Mouse (Mus musculus) embryonic facial prominence, embryonic 14.5 days (tissue): ENCODE data around the gene Uox. TPM values are rescaled to one million over a fixed set of nuclear protein-coding genes. Genes with fewer than 3 reads are reported as not detected.

Experiments used
- ATAC-seq: fragments of 200-750 bp; cut with Nextera tagmentation; 2 replicates; pipeline ENCODE4 v1.8.0; 2017; ENCODE audit warnings: low read depth, moderate number of reproducible peaks, moderate TSS enrichment
- DNase-seq: peaks from one replicate; pipeline ENCODE4 v3.0.0-alpha.2; 2015; ENCODE audit warnings: low spot score
- H3K27ac ChIP-seq: fragments of 300-500 bp; sonication (generic); replicated peaks from 2 replicates; pipeline ENCODE4 v1.5.1; 2014; ENCODE audit warnings: low read depth, mild to moderate bottlenecking, low read length, moderate library complexity
- H3K27me3 ChIP-seq: fragments of 300-500 bp; sonication (generic); replicated peaks from 2 replicates; pipeline ENCODE4 v1.6.1; 2014; ENCODE audit warnings: low read length; ENCODE audit not compliant: control insufficient read depth, insufficient read depth
- H3K36me3 ChIP-seq: fragments of 300-500 bp; sonication (generic); 2 replicates; pipeline ENCODE4 v1.6.1; 2014; ENCODE audit warnings: low read length, mixed read lengths; ENCODE audit not compliant: control insufficient read depth, insufficient read depth
- H3K4me1 ChIP-seq: fragments of 300-500 bp; sonication (generic); 2 replicates; pipeline ENCODE4 v1.6.1; 2014; ENCODE audit warnings: antibody characterized with exemption, low read length; ENCODE audit not compliant: control insufficient read depth, insufficient read depth
- H3K4me2 ChIP-seq: fragments of 300-500 bp; sonication (generic); 2 replicates; pipeline ENCODE4 v1.6.1; 2014; ENCODE audit warnings: low read depth, mild to moderate bottlenecking, low read length, moderate library complexity, mixed read lengths
- H3K4me3 ChIP-seq: fragments of 300-500 bp; sonication (generic); 2 replicates; pipeline ENCODE4 v1.5.1; 2014; ENCODE audit warnings: low read depth, mild to moderate bottlenecking, low read length
- H3K9ac ChIP-seq: fragments of 300-500 bp; sonication (generic); 2 replicates; pipeline ENCODE4 v1.6.1; 2014; ENCODE audit warnings: low read depth, mild to moderate bottlenecking, low read length, moderate library complexity, mixed read lengths
- H3K9me3 ChIP-seq: fragments of 300-500 bp; sonication (generic); 2 replicates; pipeline ENCODE4 v1.6.1; 2016; ENCODE audit warnings: low read length; ENCODE audit not compliant: control insufficient read depth
- WGBS: fragments of 180-500 bp; shearing (Covaris S2); extraction: QIAGEN DNeasy Blood & Tissue Kit; methylation state at CpG from one replicate; pipeline ENCODE4 v1.1.7; 2014; 5-methylcytosine and 5-hydroxymethylcytosine counted together
- polyA plus RNA-seq: library from polyadenylated mRNA; unstranded; fragments of >200 nt; fragmentation: Nextera tagmentation; extraction: Ambion mirVana; gene quantifications from 2 replicates; pipeline ENCODE4 v1.2.1, GENCODE M21; 2014

The Uox gene
- 0.17 and 0.85 TPM in 2 replicates for polyA plus RNA-seq

GRCm38 (mm10) chr3:146570148-146570782 lies at the start of gene Uox:
Gene Uox, plus strand, starts transcription at chr3:146570426.
- no peak within 1 kb of the TSS for H3K27ac ChIP-seq
- DNase-seq (no peak), ATAC-seq (no peak)
- H3K4me3 ChIP-seq: no peak within 1 kb of the TSS
- no peaks in the 10 kb centered on the region for H3K4me1 ChIP-seq
- no peaks in the 10 kb centered on the region for H3K27me3 ChIP-seq
- no peak within 1 kb of the TSS for H3K4me2 ChIP-seq
- no peaks in the 10 kb centered on the region for H3K9me3 ChIP-seq
- H3K9ac ChIP-seq: no peak within 1 kb of the TSS
- WGBS: 83% methylated on average over 10 of the region's 10 CpGs
- H3K36me3 ChIP-seq: no peaks in the 10 kb centered on the region

GRCm38 (mm10) chr3:146520798-146521651 lies 49.2 kb upstream of the Uox start, which contains the start of gene Rpf1:
Gene Rpf1, minus strand, starts transcription at chr3:146521429.
- H3K27me3 ChIP-seq: no peaks in the 10 kb centered on the region
- peaks cover 20% of the 10 kb centered on the region for H3K36me3 ChIP-seq
- WGBS: under 1% methylated on average over 46 of the region's 82 CpGs
- H3K4me1 ChIP-seq: no peaks in the 10 kb centered on the region
- H3K9me3 ChIP-seq: no peaks in the 10 kb centered on the region
- DNase-seq: peak; percentile 97
- H3K9ac ChIP-seq: peak within 1 kb of the TSS; percentile 94
- peak within 1 kb of the TSS; percentile 73 for H3K4me2 ChIP-seq
- H3K27ac ChIP-seq: peak within 1 kb of the TSS; percentile 97
- peak; percentile 98 for ATAC-seq
- peak within 1 kb of the TSS; percentile 93 for H3K4me3 ChIP-seq

GRCm38 (mm10) chr3:146521652-146522020 lies 48.6 kb upstream of the Uox start:
- Histone ChIP-seq H3K9ac (peak overlapping the region; percentile 94), H3K36me3 (peaks cover 20% of the 10 kb centered on the region), H3K4me2 (peak overlapping the region; percentile 73), H3K27me3 (no peaks in the 10 kb centered on the region), H3K4me1 (no peaks in the 10 kb centered on the region), H3K4me3 (peak overlapping the region; percentile 93), H3K9me3 (no peaks in the 10 kb centered on the region), H3K27ac (peak overlapping the region; percentile 97)
- WGBS: 13% methylated on average over 8 of the region's 8 CpGs
- DNase-seq (no peak), ATAC-seq (peak; percentile 12; the same call in 1 of the 2 replicates)

- no peaks in the 10 kb centered on the region for H3K36me3 ChIP-seq
- DNase-seq (no peak), ATAC-seq (no peak)
- no peak overlapping the region for H3K4me2 ChIP-seq
- WGBS: 47% methylated on average over 2 of the region's 2 CpGs
- no peaks in the 10 kb centered on the region for H3K27me3 ChIP-seq
- no peak overlapping the region for H3K9ac ChIP-seq
- no peaks in the 10 kb centered on the region for H3K9me3 ChIP-seq
- no peak overlapping the region for H3K27ac ChIP-seq
- no peaks in the 10 kb centered on the region for H3K4me1 ChIP-seq
- H3K4me3 ChIP-seq: no peak overlapping the region
Measured at GRCm38 (mm10) chr3:146528335-146528734, 41.9 kb upstream of the Uox start.

- WGBS: 63% methylated on average over 6 of the region's 6 CpGs
- H3K27me3 ChIP-seq: no peaks in the 10 kb centered on the region
- no peaks in the 10 kb centered on the region for H3K9me3 ChIP-seq
- H3K9ac ChIP-seq: no peak overlapping the region
- H3K36me3 ChIP-seq: no peaks in the 10 kb centered on the region
- no peak overlapping the region for H3K27ac ChIP-seq
- no peak overlapping the region for H3K4me2 ChIP-seq
- H3K4me3 ChIP-seq: no peak overlapping the region
- no peaks in the 10 kb centered on the region for H3K4me1 ChIP-seq
- no peak for ATAC-seq
- no peak for DNase-seq
Measured at GRCm38 (mm10) chr3:146534986-146535385, 35.2 kb upstream of the Uox start.

GRCm38 (mm10) chr3:146540521-146541273 lies 29.5 kb upstream of the Uox start:
- 78% methylated on average over 4 of the region's 4 CpGs for WGBS

GRCm38 (mm10) chr3:146543632-146544031 lies 26.6 kb upstream of the Uox start:
- Histone ChIP-seq H3K27me3 (no peaks in the 10 kb centered on the region), H3K4me3 (no peak overlapping the region), H3K9me3 (0 out of 2 replicates have a peak, but pooled peaks cover 6% of the 10 kb centered on the region), H3K36me3 (no peaks in the 10 kb centered on the region), H3K4me1 (no peaks in the 10 kb centered on the region), H3K27ac (no peak overlapping the region), H3K4me2 (no peak overlapping the region), H3K9ac (no peak overlapping the region)
- DNase-seq (peak; percentile 26), ATAC-seq (no peak)
- 29% methylated on average over 1 of the region's 1 CpGs for WGBS

More at GRCm38 (mm10) chr3:146540521-146541273, 29.5 kb upstream of the Uox start:
- Histone ChIP-seq H3K4me3 (no peak overlapping the region), H3K9me3 (0 out of 2 replicates have a peak, but pooled peaks cover 6% of the 10 kb centered on the region), H3K9ac (no peak overlapping the region), H3K36me3 (no peaks in the 10 kb centered on the region), H3K27me3 (no peaks in the 10 kb centered on the region), H3K4me1 (no peaks in the 10 kb centered on the region), H3K4me2 (no peak overlapping the region), H3K27ac (no peak overlapping the region)
- DNase-seq (no peak), ATAC-seq (no peak)

DNA sequence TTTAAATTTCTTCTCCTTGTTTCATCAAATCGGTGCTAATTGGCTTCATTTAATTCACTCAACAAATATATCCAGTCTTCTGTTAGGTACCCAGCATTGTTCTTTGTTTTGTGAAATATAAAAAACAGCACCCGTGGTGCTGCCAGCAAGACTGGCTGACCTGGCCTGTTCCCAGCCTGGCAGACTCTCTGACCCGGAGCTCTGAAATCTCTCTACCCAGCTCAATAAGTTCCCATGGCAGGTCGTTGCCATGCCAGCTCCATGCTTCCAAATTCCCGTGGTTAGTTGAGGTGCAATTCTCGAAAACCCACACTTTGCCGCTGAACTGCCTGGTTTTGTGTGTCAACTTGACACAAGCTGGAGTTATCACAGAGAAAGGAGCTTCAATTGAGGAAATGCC lies 15.4 kb upstream of the Uox start:
- H3K36me3 ChIP-seq: no peaks in the 10 kb centered on the region
- DNase-seq (no peak), ATAC-seq (no peak)
- H3K4me3 ChIP-seq: no peak overlapping the region
- WGBS: 74% methylated on average over 7 of the region's 7 CpGs
- no peaks in the 10 kb centered on the region for H3K9me3 ChIP-seq
- H3K9ac ChIP-seq: no peak overlapping the region
- no peak overlapping the region for H3K27ac ChIP-seq
- H3K27me3 ChIP-seq: no peaks in the 10 kb centered on the region
- H3K4me1 ChIP-seq: no peaks in the 10 kb centered on the region
- H3K4me2 ChIP-seq: no peak overlapping the region
